Mouse (Mus musculus): Measurements from ENCODE around the gene Hnrnpk. TPM values are rescaled to one million over a fixed set of nuclear protein-coding genes. Genes with fewer than 3 reads are reported as not detected.
"Not testable (repeated sequence)": the region's sequence is repeated elsewhere in the genome, so short reads cannot be mapped to it uniquely, and the experiment has no call there.

The Hnrnpk gene
- 1,943 and 2,055 TPM in 2 replicates for polyA plus RNA-seq (2015; fragmentation: Nextera tagmentation; extraction: Ambion mirVana)

DNA sequence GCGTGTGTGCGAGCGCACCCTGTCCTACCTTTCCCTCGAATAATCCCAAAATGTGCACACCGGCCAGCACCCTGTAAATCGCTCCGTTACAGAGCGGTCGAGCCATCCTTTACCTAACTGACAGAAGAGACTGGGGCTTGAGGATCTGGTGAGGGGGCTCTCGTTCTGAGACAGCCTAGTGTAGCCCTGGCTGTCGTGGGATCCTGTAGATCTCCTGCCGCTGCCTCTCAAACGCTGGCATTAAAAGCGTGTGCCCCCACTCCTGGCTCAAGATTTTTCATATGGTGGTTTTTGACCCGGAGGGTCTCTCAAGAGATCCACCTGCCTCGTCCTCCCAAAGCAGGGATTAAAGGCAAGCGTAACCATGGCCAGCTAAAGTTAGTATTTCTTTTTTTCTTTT is at the start of gene Hnrnpk:
Gene Hnrnpk (minus strand): TSS at position 101 of the 400 bp plus-strand sequence.
- Histone ChIP-seq H3K9ac (replicated peaks) (peak within 1 kb of the TSS; percentile 100), H3K4me3 (replicated peaks) (peak within 1 kb of the TSS; percentile 78), H3K27ac (peak within 1 kb of the TSS; percentile 100), H3K4me2 (replicated peaks) (peak within 1 kb of the TSS; percentile 57)
- H3K4me1 ChIP-seq (replicated peaks); H3K9me3 ChIP-seq; H3K36me3 ChIP-seq; H3K27me3 ChIP-seq; ATAC-seq: not testable (repeated sequence)
- 6% methylated on average over 17 of the region's 17 CpGs for WGBS

DNA sequence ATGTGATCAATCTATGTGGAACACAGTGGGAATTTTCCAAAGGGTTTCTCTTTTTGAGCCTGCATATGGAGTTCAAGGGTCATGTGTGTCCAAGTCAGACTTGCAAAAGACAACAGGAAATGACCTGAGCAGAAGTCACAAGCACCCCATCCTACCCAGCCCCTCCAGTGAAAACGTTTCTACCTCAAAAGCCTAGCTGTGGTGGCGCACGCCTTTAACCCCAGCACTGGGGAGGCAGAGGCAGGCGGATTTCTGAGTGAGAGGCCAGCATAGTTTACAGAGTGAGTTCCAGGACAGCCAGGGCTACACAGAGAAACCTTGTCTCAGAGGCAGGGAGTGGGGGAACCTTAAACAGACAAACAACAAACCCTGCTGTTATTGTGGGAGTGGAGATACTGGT is 49.1 kb upstream of the Hnrnpk start:
- WGBS = 68% methylated on average over 4 of the region's 4 CpGs
- Histone ChIP-seq H3K27me3 (peaks cover 29% of the 10 kb centered on the region), H3K4me2 (replicated peaks) (no peak overlapping the region), H3K4me1 (replicated peaks) (peaks cover 18% of the 10 kb centered on the region), H3K4me3 (replicated peaks) (no peak overlapping the region), H3K9ac (replicated peaks) (no peak overlapping the region), H3K9me3 (no peaks in the 10 kb centered on the region), H3K27ac (no peak overlapping the region), H3K36me3 (no peaks in the 10 kb centered on the region)
- ATAC-seq = no peak

- Histone ChIP-seq H3K4me2 (replicated peaks) (no peak overlapping the region), H3K4me3 (replicated peaks) (no peak overlapping the region)
Observed at GRCm38 (mm10) chr13:58450459-58451182, 47.5 kb upstream of the Hnrnpk start.

GRCm38 (mm10) chr13:58446541-58446940 is 43.4 kb upstream of the Hnrnpk start:
- Histone ChIP-seq H3K4me2 (replicated peaks) (no peak overlapping the region), H3K9me3 (no peaks in the 10 kb centered on the region), H3K4me3 (replicated peaks) (no peak overlapping the region), H3K27me3 (no peaks in the 10 kb centered on the region), H3K4me1 (replicated peaks) (peaks cover 13% of the 10 kb centered on the region; the same call in 1 of the 2 replicates), H3K9ac (replicated peaks) (no peak overlapping the region), H3K36me3 (no peaks in the 10 kb centered on the region), H3K27ac (no peak overlapping the region)
- no peak for ATAC-seq
- 76% methylated on average over 2 of the region's 2 CpGs for WGBS

More at GRCm38 (mm10) chr13:58450459-58451182, 47.5 kb upstream of the Hnrnpk start:
- H3K9me3 ChIP-seq = no peaks in the 10 kb centered on the region
- peaks cover 29% of the 10 kb centered on the region for H3K27me3 ChIP-seq
- 26% methylated on average over 22 of the region's 22 CpGs for WGBS
- H3K36me3 ChIP-seq = no peaks in the 10 kb centered on the region
- no peak overlapping the region for H3K27ac ChIP-seq
- 0 out of 2 replicates have a peak, but pooled peaks have one; percentile 45 for ATAC-seq
- H3K4me1 ChIP-seq (replicated peaks) = peaks cover 18% of the 10 kb centered on the region
- H3K9ac ChIP-seq (replicated peaks) = no peak overlapping the region

GRCm38 (mm10) chr13:58443787-58444186 is 40.6 kb upstream of the Hnrnpk start:
- Histone ChIP-seq H3K9ac (replicated peaks) (no peak overlapping the region), H3K4me3 (replicated peaks) (no peak overlapping the region), H3K9me3 (no peaks in the 10 kb centered on the region), H3K36me3 (no peaks in the 10 kb centered on the region), H3K4me2 (replicated peaks) (no peak overlapping the region), H3K4me1 (replicated peaks) (no peaks in the 10 kb centered on the region; the same call in 1 of the 2 replicates), H3K27ac (no peak overlapping the region), H3K27me3 (no peaks in the 10 kb centered on the region)
- 73% methylated on average over 7 of the region's 7 CpGs for WGBS
- no peak for ATAC-seq

- 70% methylated on average over 4 of the region's 4 CpGs for WGBS
- no peak overlapping the region for H3K4me3 ChIP-seq (replicated peaks)
- no peak overlapping the region for H3K4me2 ChIP-seq (replicated peaks)
- no peaks in the 10 kb centered on the region for H3K36me3 ChIP-seq
- H3K9ac ChIP-seq (replicated peaks) = no peak overlapping the region
- no peak for ATAC-seq
- no peaks in the 10 kb centered on the region for H3K27me3 ChIP-seq
- no peaks in the 10 kb centered on the region for H3K9me3 ChIP-seq
- H3K27ac ChIP-seq = no peak overlapping the region
- H3K4me1 ChIP-seq (replicated peaks) = no peaks in the 10 kb centered on the region; the same call in 1 of the 2 replicates
Observed at GRCm38 (mm10) chr13:58443326-58443725, 40.2 kb upstream of the Hnrnpk start.

DNA sequence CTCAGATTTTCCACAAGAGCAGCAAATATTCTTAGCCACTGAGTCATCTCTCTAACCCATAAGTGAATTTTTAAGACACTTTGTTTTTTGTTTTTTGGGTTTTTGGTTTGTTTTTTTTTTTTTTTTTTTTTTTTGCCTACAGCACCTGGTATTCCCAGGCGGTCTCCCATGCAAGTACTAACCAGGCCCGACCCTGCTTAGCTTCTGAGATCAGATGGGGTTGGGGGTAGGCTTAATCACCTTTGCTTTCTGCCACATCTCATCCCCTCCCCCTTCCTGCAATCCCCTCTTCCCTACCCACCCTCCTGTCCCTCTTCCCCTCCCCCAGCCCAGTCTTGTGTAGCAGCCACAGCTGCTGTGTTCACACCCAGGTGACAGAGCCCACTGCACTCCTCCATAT is 36.6 kb upstream of the Hnrnpk start:
- H3K36me3 ChIP-seq = no peaks in the 10 kb centered on the region
- H3K4me2 ChIP-seq (replicated peaks) = no peak overlapping the region
- no peak overlapping the region for H3K9ac ChIP-seq (replicated peaks)
- no peak overlapping the region for H3K27ac ChIP-seq
- ATAC-seq = no peak
- H3K4me3 ChIP-seq (replicated peaks) = no peak overlapping the region
- no peaks in the 10 kb centered on the region; the same call in 1 of the 2 replicates for H3K4me1 ChIP-seq (replicated peaks)
- 53% methylated on average over 2 of the region's 2 CpGs for WGBS
- H3K9me3 ChIP-seq = no peaks in the 10 kb centered on the region
- no peaks in the 10 kb centered on the region for H3K27me3 ChIP-seq

DNA sequence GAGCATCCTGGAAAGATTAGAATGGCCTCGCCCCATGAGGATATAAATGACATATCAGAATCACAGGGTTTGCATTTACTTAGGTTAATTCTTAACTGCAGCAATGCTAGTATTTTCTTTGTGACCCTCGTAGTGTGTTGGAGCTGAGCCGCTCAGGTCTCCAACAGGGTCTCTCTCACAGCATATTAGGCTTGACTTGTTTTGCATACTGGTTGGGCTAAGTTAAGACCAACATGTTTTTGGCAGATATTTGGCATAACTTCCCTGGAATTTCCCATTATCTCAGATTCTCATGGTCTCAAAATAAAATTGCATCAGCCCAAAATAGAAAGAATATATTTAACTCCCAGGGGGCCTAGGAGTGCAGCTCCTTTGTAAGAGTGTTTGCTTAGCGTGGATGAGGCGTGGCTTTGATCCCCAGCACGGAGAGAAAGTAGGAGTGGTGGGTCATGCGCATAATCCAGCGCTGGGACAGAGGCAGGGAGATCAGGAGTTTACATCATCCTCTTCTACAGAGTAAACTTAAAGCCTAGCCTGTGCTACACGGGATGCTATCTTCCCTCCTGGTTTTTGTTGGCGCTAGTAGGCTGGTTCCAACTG is 20.0 kb upstream of the Hnrnpk start:
- no peaks in the 10 kb centered on the region for H3K36me3 ChIP-seq
- H3K4me2 ChIP-seq (replicated peaks) = no peak overlapping the region
- no peak overlapping the region for H3K9ac ChIP-seq (replicated peaks)
- no peak overlapping the region for H3K27ac ChIP-seq
- H3K4me1 ChIP-seq (replicated peaks) = no peaks in the 10 kb centered on the region
- H3K4me3 ChIP-seq (replicated peaks) = no peak overlapping the region
- no peaks in the 10 kb centered on the region for H3K27me3 ChIP-seq
- WGBS = 69% methylated on average over 10 of the region's 10 CpGs
- H3K9me3 ChIP-seq = no peaks in the 10 kb centered on the region
- no peak for ATAC-seq

DNA sequence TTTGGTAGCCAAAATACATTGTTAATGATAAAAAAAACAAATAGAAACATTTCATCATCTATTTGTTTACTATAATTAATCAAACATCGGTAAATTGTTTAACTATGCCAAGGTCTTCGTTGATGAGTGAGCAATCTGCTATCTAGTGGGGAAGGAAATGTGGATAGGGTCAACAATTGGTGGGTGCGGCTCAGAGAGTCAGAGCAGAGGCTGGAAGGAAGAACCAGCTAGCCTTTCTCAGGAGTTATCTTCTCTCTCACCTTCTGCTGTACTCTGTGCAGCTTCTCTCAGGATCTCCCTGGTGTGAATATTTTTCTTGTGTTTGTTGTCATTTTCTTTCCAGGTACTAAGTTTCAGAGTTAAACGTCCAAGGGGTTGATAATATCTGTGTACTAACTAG is 19.1 kb upstream of the Hnrnpk start:
- H3K9me3 ChIP-seq = no peaks in the 10 kb centered on the region
- H3K9ac ChIP-seq (replicated peaks) = no peak overlapping the region
- 90% methylated on average over 4 of the region's 4 CpGs for WGBS
- no peak overlapping the region for H3K4me2 ChIP-seq (replicated peaks)
- no peaks in the 10 kb centered on the region for H3K4me1 ChIP-seq (replicated peaks)
- H3K27me3 ChIP-seq = no peaks in the 10 kb centered on the region
- no peaks in the 10 kb centered on the region for H3K36me3 ChIP-seq
- H3K27ac ChIP-seq = no peak overlapping the region
- ATAC-seq = no peak
- no peak overlapping the region for H3K4me3 ChIP-seq (replicated peaks)

DNA sequence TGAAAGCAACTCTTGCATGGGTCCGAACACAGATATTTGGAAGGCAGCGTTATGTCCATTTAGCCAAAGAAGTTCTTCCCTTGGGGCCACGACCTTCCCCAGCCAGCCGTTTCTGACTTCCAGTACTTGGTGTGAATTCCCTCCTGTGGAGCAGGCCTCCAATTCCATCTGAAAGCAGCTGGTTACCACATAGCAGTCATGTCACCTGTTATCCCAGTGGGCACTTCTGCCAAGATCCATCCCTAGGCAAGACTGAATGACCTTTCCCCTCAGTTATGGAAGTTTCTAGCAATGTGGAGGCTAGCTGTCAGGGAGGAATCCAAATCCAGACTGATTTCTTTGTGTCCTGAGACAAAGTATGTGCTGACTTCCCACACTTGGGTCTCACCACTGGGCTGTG is 17.9 kb upstream of the Hnrnpk start:
- Histone ChIP-seq H3K9ac (replicated peaks) (no peak overlapping the region), H3K4me3 (replicated peaks) (no peak overlapping the region), H3K36me3 (no peaks in the 10 kb centered on the region), H3K9me3 (no peaks in the 10 kb centered on the region), H3K4me1 (replicated peaks) (no peaks in the 10 kb centered on the region), H3K4me2 (replicated peaks) (no peak overlapping the region), H3K27ac (no peak overlapping the region), H3K27me3 (no peaks in the 10 kb centered on the region)
- no peak for ATAC-seq
- WGBS = 84% methylated on average over 4 of the region's 4 CpGs

DNA sequence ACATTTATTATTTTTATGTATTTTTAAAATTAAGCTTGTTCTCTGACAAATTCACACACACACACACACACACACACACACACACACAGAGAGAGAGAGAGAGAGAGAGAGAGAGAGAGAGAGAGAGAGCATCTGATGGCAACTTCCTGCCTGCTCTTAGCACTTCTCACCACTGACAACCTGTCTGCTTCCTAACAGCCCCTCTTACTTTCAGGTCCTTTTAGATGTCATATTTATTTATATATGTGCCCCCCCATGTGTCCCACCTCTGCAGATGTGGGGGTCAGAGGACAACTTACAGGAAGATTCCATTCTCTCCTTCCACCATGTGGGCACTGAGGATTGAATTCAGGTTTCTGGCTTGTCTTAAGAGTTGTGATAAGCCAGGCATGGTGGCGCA is 16.1 kb upstream of the Hnrnpk start:
- no peaks in the 10 kb centered on the region for H3K4me1 ChIP-seq (replicated peaks)
- 94% methylated on average over 1 of the region's 1 CpGs for WGBS

DNA sequence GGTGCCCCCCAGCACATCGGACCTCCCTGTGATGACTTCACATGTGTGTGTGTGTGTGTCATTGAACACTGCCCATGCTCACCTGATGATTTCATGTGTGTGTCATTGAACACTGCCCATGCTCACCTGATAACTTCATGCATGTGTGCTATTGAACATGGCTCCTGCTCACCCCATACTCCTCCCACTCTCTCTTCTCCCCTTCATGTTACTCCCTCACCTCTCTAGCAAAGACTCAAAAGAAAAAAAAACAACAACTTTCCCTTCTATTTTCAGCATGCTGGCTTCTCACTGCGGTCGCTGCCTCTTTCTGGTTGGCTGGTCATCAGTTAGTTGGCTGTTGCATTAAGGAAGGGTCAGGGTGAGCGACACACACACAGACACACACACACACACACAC is 15.5 kb upstream of the Hnrnpk start:
- H3K4me3 ChIP-seq (replicated peaks) = no peak overlapping the region
- H3K27me3 ChIP-seq = no peaks in the 10 kb centered on the region
- no peak overlapping the region for H3K4me2 ChIP-seq (replicated peaks)
- no peaks in the 10 kb centered on the region for H3K4me1 ChIP-seq (replicated peaks)
- H3K9ac ChIP-seq (replicated peaks) = no peak overlapping the region
- ATAC-seq = no peak
- H3K36me3 ChIP-seq = no peaks in the 10 kb centered on the region
- H3K9me3 ChIP-seq = no peaks in the 10 kb centered on the region
- H3K27ac ChIP-seq = no peak overlapping the region
- 82% methylated on average over 4 of the region's 4 CpGs for WGBS

More for the DNA sequence above, 16.1 kb upstream of the Hnrnpk start:
- no peak overlapping the region for H3K27ac ChIP-seq
- H3K36me3 ChIP-seq = no peaks in the 10 kb centered on the region
- H3K4me2 ChIP-seq (replicated peaks) = no peak overlapping the region
- no peaks in the 10 kb centered on the region for H3K9me3 ChIP-seq
- no peak for ATAC-seq
- no peak overlapping the region for H3K4me3 ChIP-seq (replicated peaks)
- no peaks in the 10 kb centered on the region for H3K27me3 ChIP-seq
- H3K9ac ChIP-seq (replicated peaks) = no peak overlapping the region
